Mouse (Mus musculus) forebrain, embryonic 10.5 days (tissue): ENCODE measurements around the gene Tas2r126. TPM values are rescaled to one million over a fixed set of nuclear protein-coding genes. Genes with fewer than 3 reads are reported as not detected.

Experiments used
- DNase-seq: peaks from one replicate; pipeline ENCODE4 v3.0.0-alpha.2; 2017; ENCODE audit warnings: low spot score; ENCODE audit errors: extremely low spot score
- H3K27ac ChIP-seq: fragments of 300-500 bp; sonication (generic); 2 replicates; pipeline ENCODE4 v1.5.1; 2016; ENCODE audit warnings: mild to moderate bottlenecking
- H3K27me3 ChIP-seq: fragments of 300-500 bp; sonication (generic); 2 replicates; pipeline ENCODE4 v1.6.1; 2016; ENCODE audit warnings: mild to moderate bottlenecking; ENCODE audit not compliant: poor library complexity, severe bottlenecking
- H3K36me3 ChIP-seq: fragments of 300-500 bp; sonication (generic); replicated peaks from 2 replicates; pipeline ENCODE4 v1.6.1; 2016; ENCODE audit warnings: mild to moderate bottlenecking, moderate library complexity
- H3K4me1 ChIP-seq: fragments of 300-500 bp; sonication (generic); 2 replicates; pipeline ENCODE4 v1.6.1; 2016
- H3K4me3 ChIP-seq: fragments of 300-500 bp; sonication (generic); 2 replicates; pipeline ENCODE4 v1.5.1; 2016; ENCODE audit warnings: mild to moderate bottlenecking, moderate library complexity
- H3K9me3 ChIP-seq: fragments of 300-500 bp; sonication (generic); 2 replicates; pipeline ENCODE4 v1.6.1; 2016; ENCODE audit warnings: mild to moderate bottlenecking, moderate library complexity
- WGBS: fragments of 180-500 bp; shearing (Covaris S2); methylation state at CpG from one replicate; pipeline ENCODE4 v1.1.7; 2016; 5-methylcytosine and 5-hydroxymethylcytosine counted together
- polyA plus RNA-seq: library from polyadenylated mRNA; unstranded; fragments of >200 nt; fragmentation: Nextera tagmentation; extraction: Ambion mirVana; gene quantifications from 2 replicates; pipeline ENCODE4 v1.2.1, GENCODE M21; 2016

Tas2r126 gene
- polyA plus RNA-seq: not detected in 2 replicates

- H3K27ac ChIP-seq: no peak within 1 kb of the TSS
- WGBS: 92% methylated on average over 6 of the region's 6 CpGs
- H3K36me3 ChIP-seq: no peaks in the 10 kb centered on the region
- H3K27me3 ChIP-seq: no peaks in the 10 kb centered on the region
- H3K9me3 ChIP-seq: no peaks in the 10 kb centered on the region
- DNase-seq: no peak
- no peaks in the 10 kb centered on the region for H3K4me1 ChIP-seq
- no peak within 1 kb of the TSS for H3K4me3 ChIP-seq
Observed at GRCm38 (mm10) chr6:42434446-42434845, at the start of gene Tas2r126. Gene Tas2r126 (plus strand): TSS chr6:42434535.

DNA sequence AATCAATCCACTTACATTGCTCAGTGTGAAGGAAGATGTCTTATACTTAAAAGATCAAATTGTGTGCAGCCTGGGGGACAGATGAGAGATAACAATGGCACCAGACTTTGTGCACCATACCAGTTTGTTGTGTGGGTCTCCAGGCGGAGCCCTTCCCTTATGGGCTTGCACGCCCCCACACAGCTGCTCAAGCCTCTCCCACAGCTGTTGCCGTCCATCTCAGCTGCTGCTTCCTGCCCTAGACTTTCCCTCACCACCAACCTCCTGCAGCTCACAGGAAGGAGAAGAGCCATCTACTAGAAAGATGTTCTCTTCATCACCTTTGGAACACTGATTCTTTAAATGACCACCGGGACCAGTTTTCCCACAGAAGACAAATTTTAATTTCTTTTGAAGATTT lies 48.7 kb upstream of the Tas2r126 start:
- H3K4me1 ChIP-seq: peaks cover 11% of the 10 kb centered on the region
- H3K9me3 ChIP-seq: no peaks in the 10 kb centered on the region
- WGBS: 75% methylated on average over 4 of the region's 4 CpGs
- H3K27ac ChIP-seq: no peak overlapping the region
- H3K4me3 ChIP-seq: no peak overlapping the region
- H3K27me3 ChIP-seq: peaks cover 10% of the 10 kb centered on the region; the same call in 1 of the 2 replicates
- DNase-seq: no peak
- no peaks in the 10 kb centered on the region for H3K36me3 ChIP-seq

DNA sequence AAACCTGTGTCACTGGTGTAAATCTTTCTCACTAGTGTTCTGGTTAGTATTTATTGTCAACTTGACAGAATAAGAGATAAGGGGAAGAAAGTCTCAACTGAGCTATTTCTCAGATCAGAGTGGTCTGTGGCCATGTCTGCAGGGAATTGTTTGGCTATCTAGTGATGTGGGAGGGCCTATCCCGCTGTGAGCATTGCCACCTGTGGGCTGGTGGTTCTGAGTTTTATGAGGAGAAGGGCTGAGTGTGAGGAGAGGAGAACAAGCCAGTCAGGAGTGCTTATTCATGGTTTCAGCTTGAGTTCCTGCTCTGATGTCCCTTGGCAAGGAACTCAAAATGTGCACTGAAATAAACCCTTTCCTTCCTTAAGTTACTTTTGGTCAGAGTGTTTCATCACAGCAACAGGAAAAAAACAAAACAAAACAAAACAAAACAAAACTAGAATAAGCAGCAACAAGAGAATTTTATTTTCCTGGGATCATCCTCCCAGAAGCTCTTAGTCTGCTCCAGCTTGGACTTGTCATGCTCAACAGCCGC lies 42.5 kb upstream of the Tas2r126 start:
- no peak overlapping the region for H3K27ac ChIP-seq
- H3K9me3 ChIP-seq: no peaks in the 10 kb centered on the region
- H3K36me3 ChIP-seq: no peaks in the 10 kb centered on the region
- DNase-seq: no peak
- WGBS: 65% methylated on average over 2 of the region's 2 CpGs
- no peak overlapping the region for H3K4me3 ChIP-seq
- H3K4me1 ChIP-seq: no peaks in the 10 kb centered on the region
- no peaks in the 10 kb centered on the region for H3K27me3 ChIP-seq

DNA sequence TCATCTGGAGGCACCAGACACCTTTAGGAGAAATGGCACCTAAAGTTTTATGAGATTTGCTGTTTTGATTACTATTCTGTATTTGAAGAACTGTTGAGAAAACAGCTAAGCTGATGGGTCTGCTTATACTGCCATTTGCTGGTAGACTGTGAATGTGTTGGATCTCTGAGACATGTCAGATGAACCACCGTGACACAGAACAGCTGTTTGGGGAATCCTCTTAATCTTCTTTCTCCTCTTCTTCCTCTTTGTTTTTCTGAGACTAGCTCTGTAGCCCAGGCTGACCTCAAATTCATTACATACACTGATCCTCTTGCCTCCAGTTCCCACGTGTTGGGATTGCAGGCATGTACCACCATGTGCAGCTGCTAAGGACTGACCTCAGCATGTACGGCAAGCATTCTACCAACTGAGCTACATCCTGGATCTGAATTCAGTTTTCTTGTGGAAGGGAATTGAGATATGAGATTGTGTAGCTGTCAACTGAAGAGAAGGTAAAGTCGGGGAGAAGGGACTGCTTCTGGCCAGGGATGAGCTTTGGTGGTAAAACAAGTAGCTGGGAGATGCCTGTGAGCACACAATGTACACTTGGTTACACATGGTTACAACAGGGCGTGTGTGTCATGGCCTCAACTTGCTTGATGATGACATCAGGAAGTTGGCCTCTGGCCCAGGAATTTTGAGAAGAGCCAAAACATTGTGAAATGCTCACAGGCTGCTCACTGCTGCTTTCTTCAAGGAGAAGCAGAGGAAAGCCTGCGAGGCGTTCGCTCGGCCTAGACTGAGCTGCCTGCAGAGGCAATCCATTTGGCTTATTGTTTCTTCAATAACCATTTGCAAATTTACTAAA lies 38.1 kb upstream of the Tas2r126 start:
- H3K27me3 ChIP-seq: no peaks in the 10 kb centered on the region
- DNase-seq: no peak
- no peaks in the 10 kb centered on the region for H3K9me3 ChIP-seq
- 86% methylated on average over 9 of the region's 9 CpGs for WGBS
- H3K27ac ChIP-seq: no peak overlapping the region
- H3K4me1 ChIP-seq: no peaks in the 10 kb centered on the region
- H3K4me3 ChIP-seq: no peak overlapping the region
- no peaks in the 10 kb centered on the region for H3K36me3 ChIP-seq

DNA sequence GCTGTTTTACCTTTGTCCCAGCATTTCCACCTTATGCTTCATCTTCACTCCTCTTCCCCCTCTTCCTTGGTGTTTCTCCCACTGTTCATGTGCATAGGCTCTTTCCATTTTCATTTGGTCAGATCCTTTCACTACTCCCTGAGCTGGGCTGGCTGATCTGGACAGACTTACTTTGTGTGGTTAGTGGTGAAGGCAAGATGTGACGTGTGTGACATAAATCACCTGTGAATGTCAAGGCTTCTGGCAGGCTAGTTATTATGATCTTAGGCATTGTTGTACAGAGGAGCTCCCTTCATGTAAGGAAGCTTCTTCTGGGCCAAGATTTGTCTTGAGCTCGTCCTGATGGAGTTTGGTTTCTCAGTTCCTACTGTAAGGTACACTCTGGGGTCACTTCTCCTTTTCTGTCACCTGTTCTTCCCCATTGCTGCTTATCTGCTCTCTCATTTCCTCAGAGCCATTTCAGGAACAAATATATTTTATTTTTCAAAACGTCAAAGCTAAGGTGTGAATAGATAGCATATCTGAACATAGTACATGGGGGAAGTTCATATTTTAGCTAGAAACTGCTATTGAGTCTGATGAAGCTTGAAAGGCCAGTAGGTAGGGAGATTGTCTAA lies 37.2 kb upstream of the Tas2r126 start:
- no peak overlapping the region for H3K4me3 ChIP-seq
- H3K9me3 ChIP-seq: no peaks in the 10 kb centered on the region
- 84% methylated on average over 3 of the region's 3 CpGs for WGBS
- no peaks in the 10 kb centered on the region for H3K27me3 ChIP-seq
- H3K36me3 ChIP-seq: no peaks in the 10 kb centered on the region
- no peak for DNase-seq
- no peaks in the 10 kb centered on the region for H3K4me1 ChIP-seq
- no peak overlapping the region for H3K27ac ChIP-seq

DNA sequence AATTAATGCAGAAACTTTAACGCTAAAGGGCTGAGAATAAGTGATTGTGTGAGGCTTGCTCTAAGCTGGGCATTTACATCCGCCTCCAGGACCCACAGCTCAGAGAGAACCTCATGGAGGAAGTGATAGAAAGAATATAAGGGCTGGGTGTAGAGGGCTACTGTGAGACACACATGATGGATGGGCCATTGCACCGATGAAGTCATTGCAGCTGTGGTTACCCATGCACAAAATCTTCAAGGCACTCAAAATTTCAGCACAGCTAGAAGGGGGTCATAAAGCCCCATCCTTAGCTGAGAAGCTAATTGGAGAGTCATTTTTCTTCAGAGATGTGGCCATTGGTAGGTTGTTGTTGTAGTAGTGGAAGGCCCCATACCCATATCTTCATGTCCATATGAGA lies 36.0 kb upstream of the Tas2r126 start:
- H3K27me3 ChIP-seq: no peaks in the 10 kb centered on the region
- 92% methylated on average over 3 of the region's 3 CpGs for WGBS
- no peaks in the 10 kb centered on the region for H3K9me3 ChIP-seq
- H3K4me3 ChIP-seq: no peak overlapping the region
- no peaks in the 10 kb centered on the region for H3K4me1 ChIP-seq
- DNase-seq: no peak
- no peak overlapping the region for H3K27ac ChIP-seq
- no peaks in the 10 kb centered on the region for H3K36me3 ChIP-seq

DNA sequence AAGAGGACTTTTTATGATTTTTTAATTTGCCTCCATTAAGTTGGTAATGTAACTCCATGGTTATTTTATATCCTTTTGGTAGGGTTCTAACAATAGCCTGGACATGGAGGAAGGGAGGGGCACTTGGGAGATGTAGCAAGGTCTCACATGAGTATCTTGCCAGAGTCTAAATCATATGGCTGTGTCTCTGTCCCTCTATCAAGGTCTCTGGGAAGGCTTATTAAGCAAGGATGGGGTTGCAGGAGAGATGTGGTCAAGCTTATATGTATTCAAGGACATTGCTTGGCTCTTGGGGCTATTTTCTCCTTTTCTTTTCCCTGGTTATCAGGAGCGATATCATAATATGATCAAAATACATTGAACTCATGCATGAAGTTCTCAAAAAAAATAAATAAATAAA lies 35.3 kb upstream of the Tas2r126 start:
- DNase-seq: no peak
- Histone ChIP-seq H3K9me3 (no peaks in the 10 kb centered on the region), H3K36me3 (no peaks in the 10 kb centered on the region), H3K4me1 (no peaks in the 10 kb centered on the region), H3K27me3 (no peaks in the 10 kb centered on the region), H3K4me3 (no peak overlapping the region), H3K27ac (no peak overlapping the region)
- WGBS: 95% methylated on average over 1 of the region's 1 CpGs

- Histone ChIP-seq H3K27me3 (no peaks in the 10 kb centered on the region), H3K9me3 (no peaks in the 10 kb centered on the region), H3K36me3 (no peaks in the 10 kb centered on the region), H3K4me1 (no peaks in the 10 kb centered on the region), H3K4me3 (no peak within 1 kb of the TSS), H3K27ac (no peak within 1 kb of the TSS)
- 90% methylated on average over 1 of the region's 1 CpGs for WGBS
- DNase-seq: no peak
Observed at GRCm38 (mm10) chr6:42399938-42400337, 34.4 kb upstream of the Tas2r126 start, which contains the start of gene Tas2r143. Gene Tas2r143 (plus strand): TSS chr6:42400238.

GRCm38 (mm10) chr6:42405134-42405533 lies 29.2 kb upstream of the Tas2r126 start, which contains the start of gene Tas2r135:
Gene Tas2r135 (plus strand): TSS chr6:42405434.
- WGBS: 92% methylated on average over 2 of the region's 2 CpGs
- H3K9me3 ChIP-seq: no peaks in the 10 kb centered on the region
- H3K36me3 ChIP-seq: no peaks in the 10 kb centered on the region
- peaks cover 8% of the 10 kb centered on the region; the same call in 1 of the 2 replicates for H3K4me1 ChIP-seq
- no peak within 1 kb of the TSS for H3K4me3 ChIP-seq
- H3K27me3 ChIP-seq: no peaks in the 10 kb centered on the region
- DNase-seq: no peak
- H3K27ac ChIP-seq: no peak within 1 kb of the TSS

DNA sequence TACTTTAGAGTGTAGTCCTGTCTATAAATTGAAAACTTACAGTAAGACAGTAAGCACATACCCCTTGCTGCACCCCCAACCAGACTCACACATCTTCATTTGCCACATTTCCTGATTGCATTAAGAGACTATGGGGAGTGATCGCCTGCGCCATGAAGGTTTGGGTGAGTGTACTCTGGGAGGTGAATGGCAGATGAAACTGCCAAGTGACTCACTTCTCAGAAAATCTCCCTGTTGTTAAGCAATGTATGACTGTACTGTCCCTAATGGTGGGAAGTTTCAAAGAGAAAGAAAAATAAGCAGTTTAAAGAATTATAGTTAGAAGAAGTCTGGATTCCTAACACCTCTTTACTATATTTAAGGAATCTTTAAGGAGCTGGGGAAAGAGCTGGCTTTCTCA lies 14.9 kb upstream of the Tas2r126 start:
- Histone ChIP-seq H3K9me3 (no peaks in the 10 kb centered on the region), H3K4me3 (no peak overlapping the region), H3K36me3 (no peaks in the 10 kb centered on the region), H3K4me1 (no peaks in the 10 kb centered on the region), H3K27me3 (no peaks in the 10 kb centered on the region), H3K27ac (no peak overlapping the region)
- DNase-seq: no peak
- 93% methylated on average over 2 of the region's 2 CpGs for WGBS

DNA sequence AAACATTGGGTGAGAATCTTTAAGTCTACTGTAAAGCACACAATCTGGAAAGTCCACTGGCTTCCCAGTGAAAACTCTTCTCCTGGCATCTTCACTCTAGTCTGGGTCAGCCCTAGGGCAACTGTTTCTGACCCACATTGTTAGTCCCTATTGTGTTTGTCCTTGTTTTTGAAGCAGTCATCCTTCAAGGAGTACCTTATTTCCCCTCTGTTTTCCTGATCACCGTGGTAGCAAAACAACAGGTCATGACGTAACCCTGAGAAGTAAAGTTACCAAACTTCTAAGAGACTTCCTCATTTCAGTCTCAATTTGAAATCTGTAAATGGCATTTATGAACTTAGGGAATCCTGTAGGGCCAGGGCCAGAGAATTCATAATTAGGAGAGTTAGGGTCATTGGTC lies 12.9 kb upstream of the Tas2r126 start:
- Histone ChIP-seq H3K27ac (no peak overlapping the region), H3K36me3 (no peaks in the 10 kb centered on the region), H3K4me3 (no peak overlapping the region), H3K4me1 (no peaks in the 10 kb centered on the region), H3K27me3 (no peaks in the 10 kb centered on the region), H3K9me3 (no peaks in the 10 kb centered on the region)
- WGBS: 77% methylated on average over 2 of the region's 2 CpGs
- no peak for DNase-seq

- no peak overlapping the region for H3K4me3 ChIP-seq
- no peak for DNase-seq
- H3K4me1 ChIP-seq: no peaks in the 10 kb centered on the region
- H3K27me3 ChIP-seq: no peaks in the 10 kb centered on the region
- no peaks in the 10 kb centered on the region for H3K36me3 ChIP-seq
- WGBS: 93% methylated on average over 3 of the region's 3 CpGs
- H3K27ac ChIP-seq: no peak overlapping the region
- no peaks in the 10 kb centered on the region for H3K9me3 ChIP-seq
Observed at GRCm38 (mm10) chr6:42424472-42424871, 9.9 kb upstream of the Tas2r126 start.

- Histone ChIP-seq H3K27me3 (no peaks in the 10 kb centered on the region), H3K27ac (no peak overlapping the region), H3K36me3 (no peaks in the 10 kb centered on the region), H3K4me1 (no peaks in the 10 kb centered on the region), H3K9me3 (no peaks in the 10 kb centered on the region), H3K4me3 (no peak overlapping the region)
- no peak for DNase-seq
- WGBS: 90% methylated on average over 4 of the region's 4 CpGs
Observed at GRCm38 (mm10) chr6:42426337-42426736, 8.0 kb upstream of the Tas2r126 start.
